Mouse (Mus musculus): ENCODE results near the gene Bbx. TPM values are rescaled to one million over a fixed set of nuclear protein-coding genes. Genes with fewer than 3 reads are reported as not detected.

The Bbx gene
- polyA plus RNA-seq (2017; shearing (Covaris generic)) = 10 to 100 TPM; 44.1 to 50.3 TPM

GRCm38 (mm10) chr16:50432062-50432878, at the start of gene Bbx:
Gene Bbx (minus strand): TSS chr16:50432390.

Other genes starting within 250 kb of the Bbx start
- gene Ccdc54, start 158.8 kb upstream of the Bbx start, polyA plus RNA-seq (2017; shearing (Covaris generic)) = not detected

All from inflammation-experienced regulatory T-cells (primary cell).